Mouse (Mus musculus) erythroblast, embryonic 14.5 days (primary cell): ENCODE measurements around the gene Rgs10.

Experiments used
- GATA1 ChIP-seq: IDR thresholded peaks from 2 replicates; pipeline ENCODE4 v1.6.1; 2012; ENCODE audit warnings: low read length, inconsistent platforms, mixed read lengths
- TAL1 ChIP-seq: IDR thresholded peaks from 3 replicates; pipeline ENCODE4 v1.6.1; 2012; ENCODE audit warnings: low read length, inconsistent platforms, mixed read lengths

DNA sequence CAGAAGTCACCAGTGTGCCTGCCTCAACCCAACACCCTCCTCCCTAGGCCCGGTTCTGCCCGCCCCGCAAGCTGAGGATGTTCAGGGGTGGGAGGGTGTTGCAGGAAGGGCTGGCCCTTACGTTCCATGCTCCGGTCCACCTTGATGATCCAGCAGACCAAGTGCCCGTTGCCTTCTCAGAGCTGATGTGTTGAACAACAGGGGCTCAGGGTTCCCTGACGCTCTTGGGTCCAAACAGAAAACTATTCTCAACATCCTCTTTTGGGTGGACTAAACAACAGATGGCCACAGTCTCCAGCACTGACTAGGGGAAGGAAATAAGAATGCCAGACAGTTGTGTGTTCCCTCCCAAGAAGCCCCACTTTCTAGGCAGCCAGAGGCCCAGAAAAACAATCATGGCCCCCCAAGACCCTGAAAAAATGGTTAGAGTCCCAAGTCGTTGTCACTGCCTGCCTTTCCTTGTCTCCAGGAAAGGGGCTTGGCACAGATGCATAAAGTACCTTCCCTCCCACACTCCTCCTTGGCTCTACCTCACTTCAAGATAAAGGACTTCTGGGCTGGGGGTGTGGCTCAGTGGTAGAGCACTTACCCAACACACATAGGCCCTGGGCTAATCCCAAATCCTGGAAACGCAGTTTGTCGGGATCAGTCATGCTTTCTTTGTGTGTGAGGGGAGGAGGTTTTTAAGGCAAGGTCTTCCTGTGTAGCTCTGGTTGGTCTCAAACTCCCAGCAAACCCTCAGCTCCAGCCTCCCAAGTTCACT lies 6.3 kb downstream of the Rgs10 start:
- TF ChIP-seq GATA1 (no peak), TAL1 (no peak)
